Mouse (Mus musculus): Measurements from ENCODE around the gene Mutyh.

DNA sequence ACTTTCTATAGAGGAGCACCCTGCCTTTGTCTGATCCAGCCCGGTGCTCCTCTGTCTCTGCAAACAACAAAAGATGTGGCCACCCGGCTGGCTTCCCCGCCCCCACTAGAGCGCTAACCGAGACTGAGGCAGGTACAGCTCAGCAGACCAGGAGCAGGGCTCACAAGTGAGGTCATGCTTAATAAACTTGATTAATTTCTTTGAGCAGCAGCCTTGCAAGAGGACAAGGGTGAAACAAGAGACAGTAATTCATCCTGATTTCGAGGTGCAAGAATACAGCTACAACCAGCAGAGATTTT lies 22.5 kb downstream of the Mutyh start:
- TF ChIP-seq CTCF (IDR thresholded peaks at IDR 0.05; ENCODE audit: control insufficient read depth, insufficient read depth, insufficient read length) (no peak), MYOD1 (IDR thresholded peaks at IDR 0.05; ENCODE audit: control insufficient read depth, insufficient read length, low read depth) (no peak), MYOG (IDR thresholded peaks at IDR 0.05; ENCODE audit: control insufficient read depth, extremely low read depth, insufficient read length) (no peak), USF1 (IDR thresholded peaks at IDR 0.05; ENCODE audit: low read depth) (no peak), MAX (IDR thresholded peaks at IDR 0.05) (no peak)

Measured in C2C12 (cell line).